In the genomic region with DNA sequence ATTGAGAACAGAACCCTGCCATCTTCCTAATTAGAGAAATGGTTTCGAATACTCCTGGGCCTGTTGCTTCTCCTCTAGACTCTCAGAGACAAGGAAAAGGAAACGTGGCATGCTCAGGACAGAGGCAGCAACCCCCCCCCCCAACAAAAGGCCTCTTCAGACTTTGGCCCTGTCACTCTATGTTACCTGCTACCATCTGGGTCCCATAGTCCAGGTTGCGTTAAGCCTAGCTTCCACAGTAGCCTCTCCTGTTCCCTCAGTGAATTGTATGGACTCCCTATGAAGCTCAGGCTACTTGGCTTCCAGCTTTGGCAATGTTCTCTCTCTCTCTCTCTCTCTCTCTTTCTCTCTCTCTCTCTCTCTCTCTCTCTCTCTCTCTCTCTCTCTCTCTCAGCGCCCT, we compare ENCODE assay signal across 29 mouse cellular contexts. TPM values are rescaled to one million over a fixed set of nuclear protein-coding genes. Genes with fewer than 3 reads are reported as not detected.
"Had no signal": no experiment of that assay in that cellular context is flagged by ENCODE, and none has a peak within 500 bp of the region (broad histone marks: within the 10 kb centered on the region; RNA-seq: fewer than 3 reads in every experiment).

No protein-coding gene starts in this region.

- ATAC-seq: inflammation-experienced regulatory T-cells, adult 6 months; midbrain, embryonic 15.5 days had no signal

- DNase-seq: kidney, adult 2 months; kidney, postnatal 10 days; kidney, postnatal 36 days; left cerebral cortex, postnatal 4 days; lung, adult 2 months; thymus, adult 18-20 months; thymus, postnatal 36 days had no signal

- H3K27ac ChIP-seq: left cerebral cortex, adult 2 months; limb, embryonic 12.5 days; limb, embryonic 15.5 days; liver, embryonic 15.5 days; midbrain, embryonic 12.5 days; midbrain, embryonic 15.5 days; neural tube, embryonic 13.5 days had no signal

- H3K36me3 ChIP-seq: limb, embryonic 12.5 days; limb, embryonic 15.5 days; liver, embryonic 15.5 days; midbrain, embryonic 12.5 days; midbrain, embryonic 15.5 days; neural tube, embryonic 13.5 days had no signal

- H3K4me2 ChIP-seq: limb, embryonic 12.5 days; limb, embryonic 15.5 days; liver, embryonic 15.5 days; midbrain, embryonic 12.5 days; midbrain, embryonic 15.5 days; neural tube, embryonic 13.5 days had no signal

- H3K9ac ChIP-seq: limb, embryonic 12.5 days; limb, embryonic 15.5 days; liver, embryonic 15.5 days; midbrain, embryonic 12.5 days; midbrain, embryonic 15.5 days; neural tube, embryonic 13.5 days had no signal

- H3K27me3 ChIP-seq: liver, embryonic 15.5 days had no signal

- H3K4me1 ChIP-seq: limb, embryonic 12.5 days; limb, embryonic 15.5 days; midbrain, embryonic 15.5 days had no signal

- H3K9me3 ChIP-seq: limb, embryonic 12.5 days; limb, embryonic 15.5 days; liver, embryonic 15.5 days; midbrain, embryonic 12.5 days; midbrain, embryonic 15.5 days; neural tube, embryonic 13.5 days had no signal

- H3K4me3 ChIP-seq: left cerebral cortex, adult 2 months; limb, embryonic 12.5 days; limb, embryonic 15.5 days; liver, embryonic 15.5 days; midbrain, embryonic 12.5 days; midbrain, embryonic 15.5 days; myocyte; neural tube, embryonic 13.5 days had no signal

RNA-seq across cellular contexts. Expression of a gene that starts 0.6 kb away (rescaled TPM):
- total RNA-seq: layer of hippocampus, adult 8-10 months; layer of hippocampus, postnatal 10 days; left cerebral cortex, adult 2 months; left cerebral cortex, postnatal 10 days; left cerebral cortex, postnatal 4 days; megakaryocyte progenitor cell, adult 5-6 weeks; megakaryocyte-erythroid progenitor cell, adult 5-6 weeks; monocyte, adult 5-6 weeks; neutrophil, adult 5-6 weeks had no signal
- polyA plus RNA-seq: inflammation-experienced regulatory T-cells, adult 6 months; kidney, embryonic 14.5 days; limb, embryonic 12.5 days; liver, embryonic 15.5 days; lung, embryonic 16.5 days; midbrain, embryonic 15.5 days; neural tube, embryonic 13.5 days; small intestine, adult 2 months; spleen, adult 2 months; testis, adult 2 months; urinary bladder, adult 2 months had no signal

RNA-seq across cellular contexts. Expression of a gene that starts 19.1 kb away (rescaled TPM):
- total RNA-seq: megakaryocyte progenitor cell, adult 5-6 weeks; megakaryocyte-erythroid progenitor cell, adult 5-6 weeks; monocyte, adult 5-6 weeks; neutrophil, adult 5-6 weeks had no signal
- polyA plus RNA-seq: inflammation-experienced regulatory T-cells, adult 6 months; limb, embryonic 12.5 days had no signal
